ENCODE assay signal across 8 mouse cellular contexts in the genomic region with DNA sequence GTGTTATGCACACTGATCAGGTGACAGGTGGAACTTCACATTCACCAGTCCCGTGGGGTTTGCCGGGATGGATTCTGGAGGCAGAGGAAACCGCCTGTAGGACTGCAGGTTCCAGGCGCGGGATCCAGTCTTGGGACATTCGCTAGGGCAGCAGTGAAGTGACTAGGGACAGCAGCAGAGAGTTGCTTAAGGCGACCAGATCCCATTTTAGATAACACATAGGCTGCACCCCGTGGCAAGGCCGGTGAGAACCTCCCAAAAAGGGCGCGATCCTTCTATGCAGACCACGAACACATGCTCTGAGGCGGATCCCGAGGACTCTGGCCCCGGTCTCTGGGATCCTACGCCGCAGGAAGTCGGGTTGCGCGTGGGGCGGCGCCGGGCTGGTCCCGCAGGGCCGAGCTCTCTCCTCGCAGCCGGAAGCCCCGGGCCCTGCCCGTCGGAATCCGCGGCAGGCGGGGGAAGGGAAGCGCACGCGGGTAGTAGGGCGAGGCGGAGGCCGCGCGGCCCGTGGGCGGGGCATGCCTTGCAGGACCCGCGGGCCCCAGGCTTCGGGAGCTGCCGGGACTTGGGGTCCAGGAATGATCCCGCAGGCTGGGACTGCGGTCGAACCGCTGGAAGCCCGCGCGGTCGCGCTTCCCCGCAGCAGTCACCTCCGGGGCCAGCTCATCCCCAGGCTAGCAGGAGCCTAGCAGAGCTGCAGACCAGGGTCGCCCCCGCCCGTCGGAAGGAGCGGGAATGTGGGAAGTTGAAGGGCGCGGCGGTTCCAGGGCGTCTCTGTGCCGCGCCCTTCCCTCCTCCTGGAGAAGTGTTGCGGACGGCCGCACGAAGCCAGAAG.
DNase-seq lines count a peak whose midpoint lies in the region; ATAC-seq and TF ChIP-seq lines count a peak whose summit lies in the region.

No protein-coding gene starts in this region.

- ATAC-seq in embryonic facial prominence, embryonic 14.5 days (ENCODE audit: low read depth), result peak; percentile 91
- peak; percentile 80 for ATAC-seq in heart, embryonic 14.5 days (ENCODE audit: insufficient number of reproducible peaks, insufficient read depth, low FRiP score, low read depth)
- ATAC-seq in kidney, postnatal 0 days (replicated peaks; ENCODE audit: low FRiP score, low read depth), result peak; percentile 86
- ATAC-seq in neural tube, embryonic 13.5 days (ENCODE audit: low read depth), result peak; percentile 76
- peak; percentile 90 for ATAC-seq in stomach, postnatal 0 days (ENCODE audit: low FRiP score, low TSS enrichment)

- DNase-seq in layer of hippocampus, adult 11-12 months (ENCODE audit: low spot score), result peak; percentile 73
- no peak for DNase-seq in layer of hippocampus, postnatal 14 days (ENCODE audit: low spot score in 2 of 2)
- DNase-seq in embryonic facial prominence, embryonic 14.5 days (ENCODE audit: low spot score), result peak; percentile 94
- DNase-seq in kidney, postnatal 0 days (ENCODE audit: low spot score), result peak; percentile 94
- peak; percentile 93 to 95 for DNase-seq in lung, adult 18-20 months
- peak; percentile 95 for DNase-seq in stomach, postnatal 0 days (ENCODE audit: low spot score)

- H3K4me3 ChIP-seq in embryonic facial prominence, embryonic 14.5 days (ENCODE audit: low read depth, low read length), result peak overlapping the region; percentile 48
- peak overlapping the region; percentile 42 to 53 for H3K4me3 ChIP-seq in heart, embryonic 14.5 days (ENCODE audit: control insufficient read depth in 1 of 2, insufficient read depth in 1 of 2, low read depth in 1 of 2, low read length in 2 of 2)
- peak overlapping the region; percentile 42 for H3K4me3 ChIP-seq in kidney, postnatal 0 days (replicated peaks; ENCODE audit: low read depth, low read length)
- peak overlapping the region; percentile 43 for H3K4me3 ChIP-seq in neural tube, embryonic 13.5 days
- peak overlapping the region; percentile 49 for H3K4me3 ChIP-seq in stomach, postnatal 0 days (ENCODE audit: low read depth, low read length)

- H3K9ac ChIP-seq in embryonic facial prominence, embryonic 14.5 days (ENCODE audit: low read depth, low read length), result peak overlapping the region; percentile 81
- H3K9ac ChIP-seq in heart, embryonic 14.5 days (ENCODE audit: low read length), result peak overlapping the region; percentile 77
- peak overlapping the region; percentile 65 for H3K9ac ChIP-seq in kidney, postnatal 0 days (ENCODE audit: low read depth, low read length)
- H3K9ac ChIP-seq in neural tube, embryonic 13.5 days, result peak overlapping the region; percentile 77
- H3K9ac ChIP-seq in stomach, postnatal 0 days (ENCODE audit: low read length), result peak overlapping the region; percentile 79

- peaks cover 17% of the 10 kb centered on the region for H3K36me3 ChIP-seq in embryonic facial prominence, embryonic 14.5 days (ENCODE audit: control insufficient read depth, insufficient read depth, low read length)
- peaks cover 19% of the 10 kb centered on the region for H3K36me3 ChIP-seq in heart, embryonic 14.5 days (ENCODE audit: control insufficient read depth, insufficient read depth, low read length)
- H3K36me3 ChIP-seq in kidney, postnatal 0 days (ENCODE audit: insufficient read depth, low read length), result peaks cover 8% of the 10 kb centered on the region; the same call in 1 of the 2 replicates
- H3K36me3 ChIP-seq in neural tube, embryonic 13.5 days, result peaks cover 14% of the 10 kb centered on the region
- peaks cover 3% of the 10 kb centered on the region; the same call in 1 of the 2 replicates for H3K36me3 ChIP-seq in stomach, postnatal 0 days (ENCODE audit: control insufficient read depth, insufficient read depth, low read length)

- no peaks in the 10 kb centered on the region for H3K27me3 ChIP-seq in embryonic facial prominence, embryonic 14.5 days (replicated peaks; ENCODE audit: control insufficient read depth, insufficient read depth, low read length)
- no peaks in the 10 kb centered on the region for H3K27me3 ChIP-seq in heart, embryonic 14.5 days (ENCODE audit: control insufficient read depth, insufficient read depth, low read length)
- H3K27me3 ChIP-seq in kidney, postnatal 0 days (ENCODE audit: insufficient read depth, low read length), result no peaks in the 10 kb centered on the region
- H3K27me3 ChIP-seq in neural tube, embryonic 13.5 days, result peaks cover 7% of the 10 kb centered on the region; the same call in 1 of the 2 replicates
- no peaks in the 10 kb centered on the region for H3K27me3 ChIP-seq in stomach, postnatal 0 days (ENCODE audit: control insufficient read depth, insufficient read depth, low read length)

- peak overlapping the region; percentile 90 for H3K27ac ChIP-seq in embryonic facial prominence, embryonic 14.5 days (replicated peaks; ENCODE audit: low read depth, low read length)
- H3K27ac ChIP-seq in heart, embryonic 14.5 days (replicated peaks in 1 of 2; ENCODE audit: control insufficient read depth in 1 of 2, insufficient read depth in 1 of 2, low read depth in 2 of 2, low read length in 2 of 2), result peak overlapping the region; percentile 65 to 78
- peak overlapping the region; percentile 89 for H3K27ac ChIP-seq in kidney, postnatal 0 days
- peak overlapping the region; percentile 52; the same call in 1 of the 2 replicates for H3K27ac ChIP-seq in neural tube, embryonic 13.5 days (replicated peaks)
- H3K27ac ChIP-seq in stomach, postnatal 0 days (replicated peaks), result peak overlapping the region; percentile 97

- no peak for TF ChIP-seq CTCF in kidney, postnatal 0 days (IDR thresholded peaks at IDR 0.05; ENCODE audit: low read depth)
- no peak for TF ChIP-seq CTCF in stomach, postnatal 0 days (IDR thresholded peaks at IDR 0.05; ENCODE audit: low read depth)

- peak overlapping the region; percentile 86 for H3K4me2 ChIP-seq in embryonic facial prominence, embryonic 14.5 days (ENCODE audit: low read depth, low read length)
- H3K4me2 ChIP-seq in heart, embryonic 14.5 days (ENCODE audit: low read length), result peak overlapping the region; percentile 89
- H3K4me2 ChIP-seq in kidney, postnatal 0 days (ENCODE audit: low read length), result peak overlapping the region; percentile 77
- H3K4me2 ChIP-seq in neural tube, embryonic 13.5 days, result peak overlapping the region; percentile 85
- H3K4me2 ChIP-seq in stomach, postnatal 0 days (replicated peaks; ENCODE audit: low read depth), result peak overlapping the region; percentile 75

- H3K9me3 ChIP-seq in embryonic facial prominence, embryonic 14.5 days (ENCODE audit: control insufficient read depth, low read length), result no peaks in the 10 kb centered on the region
- H3K9me3 ChIP-seq in heart, embryonic 14.5 days (ENCODE audit: control insufficient read depth, low read length), result no peaks in the 10 kb centered on the region
- no peaks in the 10 kb centered on the region for H3K9me3 ChIP-seq in kidney, postnatal 0 days (replicated peaks; ENCODE audit: low read length)
- H3K9me3 ChIP-seq in neural tube, embryonic 13.5 days, result no peaks in the 10 kb centered on the region
- H3K9me3 ChIP-seq in stomach, postnatal 0 days (ENCODE audit: control insufficient read depth, low read length), result no peaks in the 10 kb centered on the region

- H3K4me1 ChIP-seq in embryonic facial prominence, embryonic 14.5 days (ENCODE audit: control insufficient read depth, insufficient read depth, low read length), result peaks cover 28% of the 10 kb centered on the region
- H3K4me1 ChIP-seq in heart, embryonic 14.5 days (ENCODE audit: control insufficient read depth in 2 of 2, insufficient read depth in 2 of 2, low read length in 2 of 2), result peaks cover 27 to 37% of the 10 kb centered on the region in 2 experiments
- peaks cover 32% of the 10 kb centered on the region for H3K4me1 ChIP-seq in kidney, postnatal 0 days (replicated peaks; ENCODE audit: insufficient read depth, low read length)
- peaks cover 35% of the 10 kb centered on the region for H3K4me1 ChIP-seq in neural tube, embryonic 13.5 days (replicated peaks)
- peaks cover 12% of the 10 kb centered on the region for H3K4me1 ChIP-seq in stomach, postnatal 0 days (replicated peaks; ENCODE audit: control insufficient read depth, insufficient read depth)

- WGBS in embryonic facial prominence, embryonic 14.5 days, result 8% methylated on average over 21 of the region's 73 CpGs
- WGBS in heart, embryonic 14.5 days, result 4% methylated on average over 67 of the region's 73 CpGs
- 3% methylated on average over 69 of the region's 73 CpGs for WGBS in kidney, postnatal 0 days
- 7% methylated on average over 72 of the region's 73 CpGs for WGBS in neural tube, embryonic 13.5 days
- WGBS in stomach, postnatal 0 days, result 3% methylated on average over 57 of the region's 73 CpGs

- peak; percentile 83 for TF ChIP-seq EP300 in stomach, postnatal 0 days (optimal IDR thresholded peaks at IDR 0.05)

Comparison
In these comparisons a context has a peak if more than half of its experiments do, and no peak if none do; other contexts are left out.
1. DNase-seq: peak in layer of hippocampus, adult 11-12 months (single experiment), embryonic facial prominence, embryonic 14.5 days (single experiment), kidney, postnatal 0 days (single experiment), lung, adult 18-20 months (2 of 2) and stomach, postnatal 0 days (single experiment); none in layer of hippocampus, postnatal 14 days (0 of 2).
2. Peak in every context shown above with its lines, with median percentiles within 50 percentile points of each other: ATAC-seq, H3K27ac ChIP-seq, H3K4me2 ChIP-seq, H3K4me3 ChIP-seq and H3K9ac ChIP-seq.